Mouse (Mus musculus): ENCODE results near the gene Alox12e. TPM values are rescaled to one million over a fixed set of nuclear protein-coding genes. Genes with fewer than 3 reads are reported as not detected.

Alox12e gene
- polyA plus RNA-seq, 1 experiment from 2014 or later: not detected

DNA sequence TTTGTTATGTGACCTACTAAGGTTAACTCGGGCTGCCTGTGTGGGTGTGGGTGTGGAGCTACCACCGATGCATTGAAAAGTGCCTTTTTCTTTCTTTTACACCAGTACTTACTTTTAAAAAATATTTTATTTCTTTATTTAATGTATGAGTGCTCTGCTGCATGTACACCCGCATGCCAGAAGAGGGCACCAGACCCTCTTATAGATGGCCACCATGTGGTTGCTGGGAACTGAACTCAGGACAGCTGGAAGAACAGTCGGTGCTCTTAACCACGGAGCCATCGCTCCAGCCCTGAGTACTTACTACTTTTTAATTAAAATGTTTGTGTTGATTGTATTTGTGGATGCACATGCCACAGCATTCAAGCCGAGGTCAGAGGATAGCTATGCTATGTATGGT lies 8.6 kb downstream of the Alox12e start:
- no peak overlapping the region for H3K4me3 ChIP-seq
- H3K27me3 ChIP-seq: peaks cover 4% of the 10 kb centered on the region; the same call in 1 of the 2 replicates
- no peak overlapping the region for H3K4me2 ChIP-seq
- H3K4me1 ChIP-seq (replicated peaks): no peaks in the 10 kb centered on the region
- no peak overlapping the region for H3K27ac ChIP-seq (replicated peaks)
- ATAC-seq (ENCODE audit: low read depth): no peak
- H3K36me3 ChIP-seq: no peaks in the 10 kb centered on the region
- WGBS: 49% methylated on average over 7 of the region's 7 CpGs
- no peaks in the 10 kb centered on the region for H3K9me3 ChIP-seq
- no peak overlapping the region for H3K9ac ChIP-seq

DNA sequence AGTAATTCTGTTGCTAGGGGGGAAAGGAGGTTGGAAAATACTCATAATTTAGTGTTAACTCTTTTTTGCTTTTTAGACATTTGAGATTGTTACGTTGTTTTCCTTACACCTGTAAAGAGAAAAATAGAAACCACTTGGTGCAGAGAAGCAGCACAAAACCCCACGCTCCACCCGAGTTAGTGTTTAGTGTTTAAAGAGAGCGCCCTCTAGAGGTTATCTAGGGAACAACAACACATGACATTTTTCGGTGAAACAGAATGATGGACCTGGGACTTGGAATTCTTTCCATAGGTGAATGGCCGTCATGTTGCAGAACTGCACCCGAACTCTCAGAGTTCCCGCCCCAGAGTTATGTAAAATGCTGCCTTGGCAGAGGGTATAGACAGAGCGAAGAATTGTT lies 13.1 kb downstream of the Alox12e start:
- 30% methylated on average over 9 of the region's 9 CpGs for WGBS
- Histone ChIP-seq H3K4me1 (replicated peaks) (no peaks in the 10 kb centered on the region), H3K9me3 (no peaks in the 10 kb centered on the region), H3K27me3 (no peaks in the 10 kb centered on the region; the same call in 1 of the 2 replicates), H3K4me3 (no peak overlapping the region), H3K27ac (replicated peaks) (no peak overlapping the region), H3K4me2 (no peak overlapping the region), H3K36me3 (no peaks in the 10 kb centered on the region), H3K9ac (no peak overlapping the region)
- ATAC-seq (ENCODE audit: low read depth): no peak

DNA sequence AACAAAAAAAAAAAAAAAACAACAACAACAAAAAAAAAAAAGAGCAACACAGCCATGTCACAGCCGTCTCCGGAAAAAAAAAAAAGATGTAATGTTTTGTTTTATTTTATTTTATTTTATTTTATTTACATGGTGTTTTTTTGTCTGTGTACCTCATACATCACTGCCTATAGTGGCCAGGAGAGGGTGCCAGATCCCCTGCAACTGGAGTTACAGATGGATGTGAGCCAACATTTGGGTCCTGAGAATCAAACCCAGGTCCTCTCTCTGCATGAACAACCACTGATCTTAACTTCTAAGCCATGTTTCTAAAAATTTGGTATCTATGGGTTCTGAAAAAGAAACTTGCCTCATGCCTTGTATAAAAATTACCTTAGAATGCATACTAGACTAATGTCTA lies 14.1 kb downstream of the Alox12e start:
- Histone ChIP-seq H3K4me2 (no peak overlapping the region), H3K4me3 (no peak overlapping the region), H3K9ac (no peak overlapping the region), H3K4me1 (replicated peaks) (no peaks in the 10 kb centered on the region), H3K27me3 (no peaks in the 10 kb centered on the region; the same call in 1 of the 2 replicates), H3K27ac (replicated peaks) (no peak overlapping the region), H3K36me3 (no peaks in the 10 kb centered on the region), H3K9me3 (no peaks in the 10 kb centered on the region)
- 96% methylated on average over 2 of the region's 2 CpGs for WGBS
- ATAC-seq (ENCODE audit: low read depth): no peak

DNA sequence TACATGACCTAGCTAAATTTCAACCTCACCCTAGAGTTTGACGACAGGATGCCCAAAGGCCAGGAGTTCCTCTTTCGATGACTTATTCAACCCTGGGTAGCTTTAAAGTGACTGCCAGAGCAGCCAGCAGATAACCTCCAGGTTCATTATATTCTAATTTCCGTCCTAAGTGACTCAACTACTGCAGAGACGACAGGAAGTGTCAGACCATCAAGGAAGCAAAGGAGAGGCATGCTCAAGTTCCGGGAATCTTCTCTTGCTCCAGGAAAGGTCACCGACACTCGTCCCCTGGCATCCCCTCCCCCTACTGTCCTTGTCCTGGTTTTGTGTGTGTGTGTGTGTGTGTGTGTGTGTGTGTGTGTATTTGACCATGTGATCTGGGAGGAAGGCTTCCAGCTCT lies 16.3 kb downstream of the Alox12e start:
- H3K9me3 ChIP-seq: 0 out of 2 replicates have a peak, but pooled peaks cover 3% of the 10 kb centered on the region
- H3K4me3 ChIP-seq: no peak overlapping the region
- no peaks in the 10 kb centered on the region for H3K4me1 ChIP-seq (replicated peaks)
- no peak for ATAC-seq (ENCODE audit: low read depth)
- no peak overlapping the region for H3K4me2 ChIP-seq
- no peak overlapping the region for H3K27ac ChIP-seq (replicated peaks)
- H3K27me3 ChIP-seq: no peaks in the 10 kb centered on the region
- 65% methylated on average over 7 of the region's 7 CpGs for WGBS
- H3K9ac ChIP-seq: no peak overlapping the region
- H3K36me3 ChIP-seq: no peaks in the 10 kb centered on the region

DNA sequence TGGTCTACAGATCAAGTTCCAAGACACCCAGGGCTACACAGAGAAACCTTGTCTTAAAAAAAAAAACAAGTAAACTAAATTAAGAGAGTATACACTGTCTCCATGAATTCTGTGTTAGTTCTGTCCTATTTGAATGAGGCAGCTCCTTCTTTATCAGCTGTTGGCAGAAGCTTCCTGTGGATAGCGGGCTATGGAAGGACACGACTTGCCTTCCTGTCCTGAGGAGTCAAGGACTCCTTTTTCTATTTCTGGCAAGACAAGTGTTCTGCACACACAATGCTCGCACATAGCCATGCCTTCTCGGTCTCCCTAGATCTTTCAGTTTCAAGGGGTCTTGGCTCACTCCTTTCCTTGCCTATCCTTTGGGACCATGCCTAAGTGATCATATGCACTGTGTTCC lies 20.1 kb downstream of the Alox12e start:
- 0 out of 2 replicates have a peak, but pooled peaks cover 3% of the 10 kb centered on the region for H3K9me3 ChIP-seq
- no peaks in the 10 kb centered on the region for H3K4me1 ChIP-seq (replicated peaks)
- no peaks in the 10 kb centered on the region for H3K27me3 ChIP-seq
- WGBS: 90% methylated on average over 4 of the region's 4 CpGs
- H3K27ac ChIP-seq (replicated peaks): no peak overlapping the region
- ATAC-seq (ENCODE audit: low read depth): no peak
- H3K36me3 ChIP-seq: no peaks in the 10 kb centered on the region
- H3K4me3 ChIP-seq: no peak overlapping the region
- H3K4me2 ChIP-seq: no peak overlapping the region
- no peak overlapping the region for H3K9ac ChIP-seq

DNA sequence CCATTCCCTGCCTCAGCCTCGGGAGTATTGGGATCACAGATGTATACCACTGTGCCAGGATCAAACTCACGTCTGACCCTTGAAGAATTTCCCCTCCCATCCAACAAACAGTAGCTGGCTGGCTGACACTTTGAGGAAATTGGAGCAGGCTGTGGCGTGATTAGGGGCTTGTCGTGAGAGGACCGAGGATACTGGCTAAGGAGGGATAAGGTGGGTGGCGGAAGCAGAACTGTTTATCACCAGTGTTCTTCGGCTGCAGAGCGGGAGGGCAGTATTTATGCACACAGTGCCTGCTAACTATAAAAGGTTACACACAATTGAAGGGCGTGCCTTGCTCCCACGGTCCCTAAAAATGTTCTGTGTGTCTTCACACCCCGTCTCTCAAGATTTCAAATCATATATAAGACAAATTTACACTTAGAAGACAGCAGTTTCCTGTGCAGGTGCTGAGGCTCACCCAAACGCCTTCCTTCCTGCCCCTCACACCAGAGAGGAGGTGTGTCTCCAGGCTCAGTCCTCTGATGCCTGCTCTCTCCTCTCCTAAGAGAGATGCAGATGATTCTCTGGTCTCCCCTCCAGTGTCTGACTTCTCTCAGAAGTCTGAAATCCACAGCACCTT lies 24.5 kb downstream of the Alox12e start:
- H3K27me3 ChIP-seq: no peaks in the 10 kb centered on the region
- WGBS: 64% methylated on average over 12 of the region's 12 CpGs
- no peak overlapping the region for H3K4me3 ChIP-seq
- H3K36me3 ChIP-seq: no peaks in the 10 kb centered on the region
- H3K4me2 ChIP-seq: no peak overlapping the region
- no peak overlapping the region for H3K27ac ChIP-seq (replicated peaks)
- no peaks in the 10 kb centered on the region for H3K4me1 ChIP-seq (replicated peaks)
- 0 out of 2 replicates have a peak, but pooled peaks cover 3% of the 10 kb centered on the region for H3K9me3 ChIP-seq
- ATAC-seq (ENCODE audit: low read depth): no peak
- no peak overlapping the region for H3K9ac ChIP-seq

DNA sequence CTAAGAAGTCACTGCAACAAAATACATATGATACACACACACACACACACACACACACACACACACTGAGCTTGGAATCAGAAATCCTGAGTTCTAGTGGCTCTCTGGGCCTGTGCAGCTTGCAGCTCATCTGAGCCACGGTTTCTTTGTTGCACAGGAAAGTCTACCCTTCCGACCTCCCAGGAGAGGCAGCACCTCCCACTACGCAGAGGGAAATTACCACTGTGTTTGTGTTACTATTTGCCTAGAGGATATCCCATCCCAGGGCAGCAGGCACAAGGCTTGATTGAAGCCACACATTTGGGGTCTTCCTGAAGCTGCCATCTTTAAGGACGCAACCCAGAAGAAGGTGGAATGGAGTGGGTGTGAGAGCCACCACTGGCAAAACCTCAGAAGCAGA lies 25.0 kb downstream of the Alox12e start:
- H3K27ac ChIP-seq (replicated peaks): no peak overlapping the region
- no peak for ATAC-seq (ENCODE audit: low read depth)
- no peaks in the 10 kb centered on the region for H3K4me1 ChIP-seq (replicated peaks)
- H3K4me3 ChIP-seq: no peak overlapping the region
- no peak overlapping the region for H3K4me2 ChIP-seq
- H3K9me3 ChIP-seq: 0 out of 2 replicates have a peak, but pooled peaks cover 3% of the 10 kb centered on the region
- WGBS: 61% methylated on average over 4 of the region's 4 CpGs
- H3K36me3 ChIP-seq: no peaks in the 10 kb centered on the region
- H3K9ac ChIP-seq: no peak overlapping the region
- H3K27me3 ChIP-seq: no peaks in the 10 kb centered on the region

DNA sequence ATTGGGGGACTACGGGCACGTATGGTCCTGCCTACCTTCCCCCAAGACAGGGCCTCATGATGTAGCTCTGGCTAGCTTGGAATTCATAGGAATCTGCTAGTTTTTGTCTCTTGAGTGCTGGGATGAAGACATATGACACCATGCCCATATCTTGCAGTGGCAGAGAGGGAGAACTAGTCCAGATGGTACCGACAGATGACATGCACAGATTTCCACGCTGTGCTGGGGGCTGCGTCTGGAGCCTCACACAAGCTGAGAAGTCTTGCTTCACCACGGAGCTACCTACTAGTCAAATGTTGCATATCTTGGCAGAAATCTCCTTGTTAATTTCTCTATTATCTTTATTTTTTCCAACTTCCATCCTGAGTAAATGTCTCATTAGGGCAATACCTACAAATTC lies 28.5 kb downstream of the Alox12e start:
- H3K27me3 ChIP-seq: no peaks in the 10 kb centered on the region
- no peak overlapping the region for H3K27ac ChIP-seq (replicated peaks)
- no peak overlapping the region for H3K4me2 ChIP-seq
- H3K4me1 ChIP-seq (replicated peaks): no peaks in the 10 kb centered on the region
- WGBS: 86% methylated on average over 6 of the region's 6 CpGs
- H3K9me3 ChIP-seq: no peaks in the 10 kb centered on the region
- no peak overlapping the region for H3K4me3 ChIP-seq
- no peak for ATAC-seq (ENCODE audit: low read depth)
- no peaks in the 10 kb centered on the region for H3K36me3 ChIP-seq
- H3K9ac ChIP-seq: no peak overlapping the region

DNA sequence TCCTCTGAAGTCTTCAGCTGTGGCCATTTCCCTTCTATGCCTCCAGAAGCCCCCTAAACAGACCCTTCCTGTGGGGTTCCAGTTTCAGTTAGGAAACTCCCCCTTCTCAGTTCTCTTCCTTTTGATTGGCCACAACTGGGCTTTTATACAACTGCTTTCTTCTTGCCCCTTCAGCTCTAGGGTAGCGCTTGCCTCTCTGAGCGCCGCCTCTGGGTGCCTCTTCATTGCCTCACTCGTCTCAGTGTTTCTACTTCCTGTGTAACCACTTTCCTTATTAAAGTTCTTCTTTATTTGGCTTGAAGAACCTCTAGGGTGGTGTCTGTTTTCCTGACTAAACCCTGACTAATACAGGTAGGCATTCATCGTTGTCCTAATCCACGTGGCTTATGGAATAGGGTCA lies 31.2 kb downstream of the Alox12e start:
- H3K4me3 ChIP-seq: no peak overlapping the region
- no peaks in the 10 kb centered on the region for H3K27me3 ChIP-seq
- no peak overlapping the region for H3K4me2 ChIP-seq
- H3K27ac ChIP-seq (replicated peaks): no peak overlapping the region
- WGBS: 87% methylated on average over 6 of the region's 6 CpGs
- no peak for ATAC-seq (ENCODE audit: low read depth)
- H3K9ac ChIP-seq: no peak overlapping the region
- H3K36me3 ChIP-seq: no peaks in the 10 kb centered on the region
- H3K9me3 ChIP-seq: no peaks in the 10 kb centered on the region
- H3K4me1 ChIP-seq (replicated peaks): no peaks in the 10 kb centered on the region

DNA sequence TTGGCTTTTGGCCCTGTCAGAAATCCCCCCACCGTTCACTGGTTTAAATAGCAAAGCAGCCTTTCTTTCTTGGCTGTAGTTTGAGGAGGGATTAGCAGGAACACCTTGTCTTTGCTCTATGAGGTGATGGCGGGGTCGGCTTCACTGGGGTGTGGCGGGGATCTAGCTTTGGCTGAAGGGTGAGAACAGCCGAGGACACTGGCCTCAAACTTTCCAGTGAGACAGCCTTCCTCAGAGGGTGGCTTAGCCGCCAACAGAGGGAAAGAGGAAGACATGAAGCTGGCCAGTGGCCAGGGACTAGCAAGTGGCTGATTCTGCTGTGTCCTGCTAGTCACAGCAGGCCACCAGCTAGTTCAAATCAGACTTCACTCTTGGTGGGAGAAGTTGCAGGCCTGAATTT lies 33.2 kb downstream of the Alox12e start:
- Histone ChIP-seq H3K27ac (replicated peaks) (no peak overlapping the region), H3K9ac (no peak overlapping the region), H3K36me3 (no peaks in the 10 kb centered on the region), H3K27me3 (no peaks in the 10 kb centered on the region), H3K4me1 (replicated peaks) (no peaks in the 10 kb centered on the region), H3K9me3 (no peaks in the 10 kb centered on the region), H3K4me2 (no peak overlapping the region), H3K4me3 (no peak overlapping the region)
- no peak for ATAC-seq (ENCODE audit: low read depth)
- 53% methylated on average over 6 of the region's 6 CpGs for WGBS

DNA sequence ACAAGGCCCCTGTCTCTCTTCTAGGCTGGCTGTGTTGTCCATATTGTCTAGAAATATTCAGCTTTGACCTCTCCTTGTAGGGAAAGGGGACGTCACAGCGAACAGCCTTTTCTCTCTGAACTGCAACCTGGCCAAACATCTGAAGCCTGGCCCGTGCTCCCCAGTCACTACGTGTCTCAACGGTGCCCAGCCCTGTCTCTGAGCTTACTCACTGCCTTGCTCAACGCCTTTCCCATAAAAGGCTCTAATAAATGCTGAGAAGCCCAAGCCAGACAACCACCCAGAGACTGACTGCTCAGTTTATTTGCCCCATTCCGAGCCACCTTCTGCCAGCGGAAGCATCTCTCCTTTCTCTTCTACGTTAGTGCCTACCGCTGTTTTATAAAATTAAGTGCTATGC lies 34.3 kb downstream of the Alox12e start:
- no peak overlapping the region for H3K9ac ChIP-seq
- H3K4me2 ChIP-seq: no peak overlapping the region
- no peaks in the 10 kb centered on the region for H3K4me1 ChIP-seq (replicated peaks)
- no peak overlapping the region for H3K4me3 ChIP-seq
- no peaks in the 10 kb centered on the region for H3K36me3 ChIP-seq
- ATAC-seq (ENCODE audit: low read depth): no peak
- 86% methylated on average over 10 of the region's 10 CpGs for WGBS
- no peaks in the 10 kb centered on the region for H3K27me3 ChIP-seq
- H3K27ac ChIP-seq (replicated peaks): no peak overlapping the region
- H3K9me3 ChIP-seq: no peaks in the 10 kb centered on the region

DNA sequence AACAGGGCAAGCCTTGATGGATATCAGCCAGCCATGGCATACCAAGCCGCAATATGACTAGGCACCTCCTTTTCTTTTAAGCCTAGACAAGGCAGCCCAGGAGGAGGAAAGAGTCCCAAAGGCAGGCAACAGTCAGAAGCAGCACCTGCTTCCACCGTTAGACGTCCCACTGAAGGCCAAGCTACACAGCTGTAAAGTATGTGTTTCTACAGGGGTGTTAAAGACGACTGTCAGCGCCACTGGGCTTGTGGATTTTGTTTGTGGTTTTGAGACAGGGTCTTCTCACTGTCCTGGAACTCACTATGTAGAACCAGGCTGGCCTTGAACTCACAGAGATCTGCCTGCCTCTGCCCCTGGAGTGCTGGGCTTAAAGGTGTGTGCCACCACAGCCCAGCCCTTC lies 36.7 kb downstream of the Alox12e start:
- Histone ChIP-seq H3K4me2 (no peak overlapping the region), H3K9me3 (no peaks in the 10 kb centered on the region), H3K4me1 (replicated peaks) (no peaks in the 10 kb centered on the region), H3K4me3 (no peak overlapping the region), H3K27ac (replicated peaks) (no peak overlapping the region), H3K27me3 (no peaks in the 10 kb centered on the region), H3K36me3 (no peaks in the 10 kb centered on the region), H3K9ac (no peak overlapping the region)
- 73% methylated on average over 5 of the region's 5 CpGs for WGBS
- no peak for ATAC-seq (ENCODE audit: low read depth)

DNA sequence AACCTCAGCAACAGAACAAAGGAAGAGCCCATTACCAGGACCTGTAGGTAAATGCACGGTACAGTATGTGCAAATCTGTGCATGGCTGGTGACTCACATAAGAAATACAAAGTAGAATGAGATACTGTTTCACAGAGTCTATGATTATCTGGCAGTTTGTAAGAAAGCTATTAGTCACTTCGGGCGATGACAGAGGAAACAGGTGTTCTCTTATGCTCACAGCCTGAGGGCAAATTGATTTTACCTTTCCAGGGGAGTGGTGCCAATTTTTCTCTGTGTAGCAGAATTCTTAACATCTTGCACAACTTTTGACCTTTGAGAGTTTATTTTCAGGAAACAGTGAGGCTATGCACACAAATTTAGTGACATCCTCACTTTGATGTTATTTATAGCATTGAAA lies 37.7 kb downstream of the Alox12e start:
- no peak overlapping the region for H3K9ac ChIP-seq
- no peak overlapping the region for H3K4me2 ChIP-seq
- H3K9me3 ChIP-seq: no peaks in the 10 kb centered on the region
- H3K4me1 ChIP-seq (replicated peaks): no peaks in the 10 kb centered on the region
- ATAC-seq (ENCODE audit: low read depth): no peak
- H3K36me3 ChIP-seq: no peaks in the 10 kb centered on the region
- no peak overlapping the region for H3K4me3 ChIP-seq
- no peaks in the 10 kb centered on the region for H3K27me3 ChIP-seq
- H3K27ac ChIP-seq (replicated peaks): no peak overlapping the region
- WGBS: 87% methylated on average over 3 of the region's 3 CpGs
